Mouse (Mus musculus): ENCODE measurements around the gene Tex45. TPM values are rescaled to one million over a fixed set of nuclear protein-coding genes. Genes with fewer than 3 reads are reported as not detected.

Tex45 gene
- 5.4 TPM for total RNA-seq (2023)

DNA sequence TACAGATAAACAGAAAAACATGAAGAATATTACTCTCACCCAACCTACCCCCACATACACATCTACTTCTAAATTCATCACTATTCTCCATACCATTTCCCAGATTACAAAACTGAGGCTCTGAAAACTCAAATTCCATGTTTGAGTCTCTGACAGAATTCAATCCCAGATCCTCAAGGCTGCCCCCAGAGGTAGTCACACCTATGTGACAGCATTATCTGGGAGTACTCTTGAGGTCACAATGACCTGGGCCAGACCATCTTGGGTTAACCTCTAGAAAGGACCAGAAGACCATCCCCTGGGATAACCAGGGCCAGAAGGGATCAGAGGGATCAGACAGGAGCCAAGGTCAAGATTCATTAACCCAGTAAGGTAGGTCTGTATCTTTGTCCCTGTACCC is at the start of gene Tex45:
Gene Tex45, plus strand, starts transcription at position 301 of the 400 bp plus-strand sequence.

DNA sequence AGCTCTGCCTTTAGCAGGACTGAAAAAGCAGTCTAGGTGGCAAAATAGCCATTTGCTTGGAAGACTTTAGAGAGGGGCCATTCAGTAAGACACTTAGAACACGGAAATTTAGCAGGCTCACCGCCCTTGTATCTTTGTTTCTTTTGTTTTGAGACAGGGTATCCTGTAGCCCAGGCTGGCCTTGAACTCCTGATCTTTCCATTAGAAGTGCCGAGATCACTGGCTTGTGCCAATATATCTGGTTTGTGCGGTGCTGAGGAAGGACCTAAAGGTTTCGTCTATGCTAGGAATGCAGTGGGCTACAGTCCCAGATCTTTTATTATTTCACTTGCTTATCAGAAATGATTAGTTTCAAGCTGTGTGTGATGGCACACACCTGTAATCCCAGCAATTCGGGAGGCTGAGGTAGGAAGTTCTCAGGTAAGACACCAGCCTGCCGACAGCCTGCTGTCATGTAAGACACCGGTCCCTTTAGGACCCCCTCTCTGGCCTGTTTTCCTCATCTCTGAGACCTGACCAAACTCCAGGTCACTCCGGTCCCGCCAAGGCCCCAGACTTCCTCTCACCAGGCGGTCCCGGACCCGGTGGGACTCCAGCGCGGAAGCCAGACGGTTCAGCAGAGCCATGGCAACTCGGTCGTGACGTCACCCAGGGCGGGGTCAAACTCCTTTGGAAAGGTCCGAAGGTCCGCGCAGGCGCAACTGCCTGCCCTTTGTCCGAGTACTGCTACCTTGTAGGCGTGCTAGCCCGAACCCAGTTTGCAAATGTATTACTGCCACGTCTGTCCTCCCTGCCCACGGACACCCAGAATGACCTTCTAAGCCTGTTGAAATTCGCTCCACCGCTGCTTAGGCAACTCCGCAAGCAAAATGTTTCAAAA is 3.4 kb upstream of the Tex45 start, which contains the start of gene Pex11g:
Gene Pex11g, minus strand, starts transcription at position 675 of the 880 bp plus-strand sequence.

DNA sequence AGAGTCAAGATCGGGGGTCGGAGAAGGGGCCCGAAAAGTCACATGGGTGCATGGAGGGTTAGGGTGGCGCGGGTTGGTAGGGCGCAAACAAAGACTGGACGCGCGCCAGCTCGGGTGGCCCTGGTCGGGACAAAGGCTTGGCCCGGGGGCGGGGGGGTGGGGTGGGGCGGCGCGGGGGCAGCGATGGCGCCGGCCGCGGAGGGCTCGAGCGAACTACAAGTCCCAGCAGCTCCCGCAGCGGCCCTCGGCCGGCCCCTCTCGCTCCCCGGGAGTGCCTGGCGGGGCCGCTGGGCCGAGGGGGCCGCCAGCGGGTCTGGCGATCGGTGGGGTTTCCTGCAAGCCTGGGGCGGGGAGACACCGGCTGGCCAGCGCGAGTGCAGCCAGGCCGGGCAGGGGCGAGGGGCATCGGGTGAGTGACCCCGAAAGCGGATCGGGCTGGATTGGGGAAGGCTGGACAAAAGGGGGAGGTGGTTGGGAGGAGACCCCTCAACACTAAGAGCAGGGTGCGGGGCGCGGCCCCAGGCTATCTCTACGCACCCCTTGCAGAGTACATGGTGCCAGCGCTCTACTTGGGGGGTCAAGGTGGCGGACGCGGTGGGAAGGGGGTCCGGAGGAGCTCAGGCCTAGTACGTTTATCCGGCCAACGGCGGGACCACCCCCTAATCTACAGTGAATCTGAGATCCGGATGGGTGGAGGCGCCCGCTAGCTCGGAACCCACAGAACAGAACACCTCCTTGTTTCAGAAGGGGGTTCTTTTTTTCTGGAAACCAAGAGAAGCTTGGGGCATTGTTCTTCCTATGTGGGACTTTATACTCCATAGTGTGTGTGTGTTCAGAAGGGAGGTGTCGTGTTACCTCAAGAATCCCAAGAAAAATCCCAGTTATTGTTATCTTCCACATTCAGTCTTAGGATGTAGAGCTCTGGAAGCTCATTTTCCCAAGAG is 22.5 kb downstream of the Tex45 start, which contains the start of gene Zfp358:
Gene Zfp358, plus strand, starts transcription at position 238 of the 944 bp plus-strand sequence.

DNA sequence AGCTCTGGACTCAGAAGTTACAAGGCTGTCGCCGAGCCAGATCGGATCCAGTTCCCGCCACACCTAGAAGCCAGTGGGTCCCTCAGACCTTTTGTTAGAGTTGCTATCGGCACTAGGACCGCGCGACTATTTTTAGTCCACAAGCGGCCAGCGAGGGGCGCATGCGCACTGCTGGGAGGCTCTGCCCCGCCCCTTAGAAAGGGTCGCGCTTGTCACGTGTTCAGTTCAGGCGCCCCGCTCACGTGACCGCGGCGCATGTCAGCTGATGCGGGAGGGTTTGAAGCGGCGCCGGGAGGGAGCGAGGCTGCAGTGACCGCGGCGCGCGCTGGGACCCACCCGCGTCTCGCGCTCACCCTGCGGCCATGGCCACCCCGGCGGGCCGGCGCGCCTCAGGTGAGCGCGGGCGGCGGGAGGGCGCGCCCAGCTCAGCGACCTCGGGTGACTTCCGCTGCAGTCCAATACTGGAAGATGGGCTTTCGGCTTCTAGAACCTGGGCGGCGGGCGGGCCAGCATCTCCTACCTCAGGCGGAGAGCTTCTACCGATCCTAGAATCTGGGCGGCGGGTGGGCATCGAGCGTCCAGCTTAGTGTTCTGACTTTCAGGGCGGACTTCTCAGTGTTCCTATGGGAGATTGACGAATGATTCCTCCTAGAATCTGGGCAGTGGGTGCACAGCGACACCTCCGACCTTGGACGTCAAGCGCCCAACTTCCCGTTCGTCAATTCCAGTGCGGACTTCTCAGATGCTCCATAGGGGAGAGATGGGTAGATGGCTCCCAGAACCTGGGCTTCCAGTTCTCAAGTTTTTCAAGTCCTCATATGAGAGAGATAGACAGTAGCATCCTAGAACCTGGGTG is 29.8 kb downstream of the Tex45 start, which contains the start of gene Mcoln1:
Gene Mcoln1, plus strand, starts transcription at position 223 of the 856 bp plus-strand sequence.

DNA sequence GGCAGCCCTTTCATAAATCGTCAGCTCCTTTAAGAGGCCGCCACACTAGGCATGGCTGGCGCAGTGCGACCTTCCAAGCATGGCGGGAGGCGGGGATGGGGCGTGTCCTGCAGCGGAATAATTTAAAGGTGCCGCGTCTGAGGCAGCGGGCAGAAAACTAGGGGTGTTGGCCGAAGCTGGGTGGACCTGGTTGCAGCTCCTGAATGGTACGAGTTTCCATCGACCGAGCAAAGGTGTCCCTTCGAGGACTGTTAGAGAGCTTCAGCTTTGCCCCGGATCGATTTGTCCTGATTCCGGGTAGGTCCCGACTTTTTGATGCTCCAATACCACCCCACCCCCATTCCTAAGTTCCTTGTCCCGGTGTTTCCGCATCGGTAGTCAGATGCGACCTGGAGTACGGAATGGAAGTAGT is 44.6 kb downstream of the Tex45 start, which contains the start of gene Pnpla6:
Gene Pnpla6, plus strand, starts transcription at position 125 of the 412 bp plus-strand sequence.

Other genes starting within 250 kb of the Tex45 start
- 54.6 TPM for gene Insr, start 191.2 kb upstream of the Tex45 start, total RNA-seq (2023)
- 290 TPM for gene A430078G23Rik, start 117.4 kb upstream of the Tex45 start, total RNA-seq (2023)
- gene Arhgef18, start 77.9 kb upstream of the Tex45 start, total RNA-seq (2023), result 296 TPM
- gene Pex11g, start 3.2 kb upstream of the Tex45 start, total RNA-seq (2023), result 0.65 TPM
- 6.4 TPM for gene Zfp358, start 22.3 kb downstream of the Tex45 start, total RNA-seq (2023)
- gene Mcoln1, start 29.6 kb downstream of the Tex45 start, total RNA-seq (2023), result 81.8 TPM
- gene Pnpla6, start 44.5 kb downstream of the Tex45 start, total RNA-seq (2023), result 52.8 TPM
- gene C330021F23Rik, start 97.1 kb downstream of the Tex45 start, total RNA-seq (2023), result not detected
- gene Camsap3, start 116.4 kb downstream of the Tex45 start, total RNA-seq (2023), result not detected
- 91.9 TPM for gene Xab2, start 150.5 kb downstream of the Tex45 start, total RNA-seq (2023)
- 50.7 TPM for gene Pet100, start 150.7 kb downstream of the Tex45 start, total RNA-seq (2023)
- not detected for gene Pcp2, start 154.7 kb downstream of the Tex45 start, total RNA-seq (2023)
- gene Stxbp2, start 160.1 kb downstream of the Tex45 start, total RNA-seq (2023), result 199 TPM
- not detected for gene Retn, start 184.9 kb downstream of the Tex45 start, total RNA-seq (2023)
- gene Mcemp1, start 194.9 kb downstream of the Tex45 start, total RNA-seq (2023), result 0.53 TPM
- not detected for gene Fcor, start 201.5 kb downstream of the Tex45 start, total RNA-seq (2023)
- 13.7 TPM for gene Trappc5, start 205.4 kb downstream of the Tex45 start, total RNA-seq (2023)
- gene Fcer2a, start 223.3 kb downstream of the Tex45 start, total RNA-seq (2023), result 15.8 TPM
- not detected for gene Clec4g, start 249.8 kb downstream of the Tex45 start, total RNA-seq (2023)

Measured in CD4-positive naive resting alpha-beta T cell, adult 57 days (primary cell).